Mouse (Mus musculus): ENCODE measurements around the gene Isg20.

DNA sequence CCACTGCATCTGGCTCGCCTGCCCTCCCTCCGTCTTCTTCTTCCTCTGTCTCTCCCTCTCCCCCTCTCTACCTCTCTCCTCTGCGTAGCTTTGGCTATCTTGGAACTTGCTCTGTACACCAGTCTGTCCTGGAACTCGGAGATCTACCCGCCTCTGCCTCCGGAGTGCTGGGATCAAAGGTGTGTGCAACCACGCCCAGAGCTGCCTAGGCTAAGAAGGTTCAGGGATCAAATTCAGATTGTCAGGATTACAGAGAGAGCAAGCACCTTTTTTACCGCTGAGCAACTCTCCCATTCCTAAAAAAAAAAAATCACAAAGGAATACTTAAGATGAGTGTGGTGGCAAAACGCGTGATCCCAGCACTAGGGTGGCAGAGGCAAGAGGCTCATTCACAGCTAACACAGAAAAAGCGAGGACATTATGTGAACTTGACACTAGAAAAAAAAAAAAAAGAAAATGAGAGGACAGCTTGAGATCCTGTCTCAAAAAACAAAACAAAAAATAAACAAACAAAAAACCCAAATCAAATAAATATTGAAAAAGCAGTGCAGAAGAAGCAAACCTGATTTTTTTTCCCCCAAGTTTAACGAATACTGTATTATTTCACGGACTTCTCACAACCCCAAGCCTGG, 18.1 kb upstream of the Isg20 start:
- TF ChIP-seq CTCF (IDR thresholded peaks at IDR 0.05; ENCODE audit: low read depth) = no peak
- no peak for TF ChIP-seq EP300 (IDR thresholded peaks at IDR 0.05; ENCODE audit: low read depth)
